Mouse (Mus musculus): ENCODE results near the gene Gpc3. TPM values are rescaled to one million over a fixed set of nuclear protein-coding genes. Genes with fewer than 3 reads are reported as not detected.
"Not testable (repeated sequence)": the region's sequence is repeated elsewhere in the genome, so short reads cannot be mapped to it uniquely, and the experiment has no call there.

Gene Gpc3
- polyA plus RNA-seq, 1 experiment = 1.0 TPM

GRCm38 (mm10) chrX:52369304-52369937 is 244.3 kb downstream of the Gpc3 start:
- H3K27ac ChIP-seq (ENCODE audit: control insufficient read depth, insufficient read depth, low read depth, low read length) = no peak overlapping the region
- H3K4me1 ChIP-seq (ENCODE audit: control insufficient read depth, insufficient read depth, low read length) = no peaks in the 10 kb centered on the region
- no peaks in the 10 kb centered on the region for H3K36me3 ChIP-seq (ENCODE audit: control insufficient read depth, insufficient read depth, low read length)
- no peak overlapping the region for H3K4me3 ChIP-seq (ENCODE audit: control insufficient read depth, low read depth, low read length)
- no peaks in the 10 kb centered on the region for H3K27me3 ChIP-seq (ENCODE audit: control insufficient read depth, insufficient read depth, low read length)
- TF ChIP-seq POLR2A (IDR thresholded peaks at IDR 0.05; ENCODE audit: control insufficient read depth, low read depth, low read length) (no peak), CTCF (IDR thresholded peaks at IDR 0.05; ENCODE audit: control insufficient read depth, insufficient read depth, insufficient replicate concordance, low read depth, low read length) (no peak)

DNA sequence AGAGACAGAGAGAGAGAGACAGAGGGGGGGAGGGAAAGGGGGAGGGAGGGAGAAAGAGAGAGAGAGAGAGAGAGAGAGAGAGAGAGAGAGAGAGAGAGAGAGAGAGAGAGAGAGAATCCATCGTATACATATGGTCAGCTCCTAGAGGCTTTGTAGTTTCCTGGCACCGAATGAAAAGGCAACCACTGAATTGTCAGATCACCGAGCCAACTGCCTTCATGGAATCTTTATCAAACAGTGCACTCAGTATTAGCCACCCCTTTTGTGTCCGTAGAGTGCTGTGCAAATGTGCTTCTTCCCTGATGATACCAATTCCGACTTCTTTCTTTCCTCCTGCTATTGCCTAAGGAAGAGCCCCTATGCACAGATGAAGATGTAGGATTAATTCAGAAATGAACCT is 246.9 kb downstream of the Gpc3 start:
- H3K27ac ChIP-seq (ENCODE audit: control insufficient read depth, insufficient read depth, low read depth, low read length) = no peak overlapping the region
- no peak for TF ChIP-seq CTCF (IDR thresholded peaks at IDR 0.05; ENCODE audit: control insufficient read depth, insufficient read depth, insufficient replicate concordance, low read depth, low read length)
- no peak for TF ChIP-seq POLR2A (IDR thresholded peaks at IDR 0.05; ENCODE audit: control insufficient read depth, low read depth, low read length)
- H3K4me1 ChIP-seq (ENCODE audit: control insufficient read depth, insufficient read depth, low read length) = no peaks in the 10 kb centered on the region
- H3K36me3 ChIP-seq (ENCODE audit: control insufficient read depth, insufficient read depth, low read length) = no peaks in the 10 kb centered on the region
- no peak overlapping the region for H3K4me3 ChIP-seq (ENCODE audit: control insufficient read depth, low read depth, low read length)
- no peaks in the 10 kb centered on the region for H3K27me3 ChIP-seq (ENCODE audit: control insufficient read depth, insufficient read depth, low read length)

GRCm38 (mm10) chrX:52365790-52366189 is 248.0 kb downstream of the Gpc3 start:
- no peaks in the 10 kb centered on the region for H3K36me3 ChIP-seq (ENCODE audit: control insufficient read depth, insufficient read depth, low read length)
- H3K27ac ChIP-seq (ENCODE audit: control insufficient read depth, insufficient read depth, low read depth, low read length) = no peak overlapping the region
- H3K27me3 ChIP-seq (ENCODE audit: control insufficient read depth, insufficient read depth, low read length) = no peaks in the 10 kb centered on the region
- TF ChIP-seq POLR2A (IDR thresholded peaks at IDR 0.05; ENCODE audit: control insufficient read depth, low read depth, low read length) = no peak
- no peak for TF ChIP-seq CTCF (IDR thresholded peaks at IDR 0.05; ENCODE audit: control insufficient read depth, insufficient read depth, insufficient replicate concordance, low read depth, low read length)
- H3K4me1 ChIP-seq (ENCODE audit: control insufficient read depth, insufficient read depth, low read length) = no peaks in the 10 kb centered on the region
- H3K4me3 ChIP-seq (ENCODE audit: control insufficient read depth, low read depth, low read length) = no peak overlapping the region

DNA sequence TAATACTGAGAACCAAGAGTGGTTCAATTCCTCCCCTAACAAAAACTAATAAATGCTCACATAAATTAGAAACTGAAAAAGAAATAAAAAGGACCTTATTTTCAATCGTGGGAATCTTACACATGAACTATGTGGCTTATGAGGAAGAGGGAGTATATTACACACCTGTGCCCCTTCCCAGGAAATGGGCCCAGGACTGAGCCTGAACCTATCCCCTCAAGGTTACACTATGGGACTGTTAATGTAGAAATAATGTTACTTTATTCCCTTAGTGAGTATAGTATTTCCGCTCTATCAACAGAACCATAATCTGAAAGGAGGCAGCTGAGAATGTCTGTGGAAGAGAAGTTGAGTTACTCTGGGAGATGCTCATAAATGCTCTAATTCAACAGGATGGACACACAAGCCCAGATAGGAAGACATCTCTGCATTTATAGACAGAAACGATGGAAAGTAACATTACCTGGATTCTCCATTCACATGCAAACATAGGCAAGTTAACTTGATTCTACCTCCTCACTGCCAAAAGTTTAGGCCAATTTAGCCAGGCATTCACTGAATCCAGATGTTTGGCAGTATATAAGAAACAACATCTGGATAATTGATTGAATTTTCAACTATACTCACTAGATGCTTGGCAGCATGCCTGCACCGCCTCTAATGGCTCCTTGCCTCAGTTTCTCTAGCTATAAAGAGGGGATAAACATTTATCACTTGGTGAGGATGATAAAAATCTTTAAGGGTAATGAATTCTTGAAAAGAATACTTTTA is 251.3 kb downstream of the Gpc3 start:
- TF ChIP-seq POLR2A (IDR thresholded peaks at IDR 0.05; ENCODE audit: control insufficient read depth, low read depth, low read length) (no peak), CTCF (IDR thresholded peaks at IDR 0.05; ENCODE audit: control insufficient read depth, insufficient read depth, insufficient replicate concordance, low read depth, low read length) (no peak)
- H3K4me3 ChIP-seq (ENCODE audit: control insufficient read depth, low read depth, low read length) = no peak overlapping the region
- no peaks in the 10 kb centered on the region for H3K27me3 ChIP-seq (ENCODE audit: control insufficient read depth, insufficient read depth, low read length)
- no peak overlapping the region for H3K27ac ChIP-seq (ENCODE audit: control insufficient read depth, insufficient read depth, low read depth, low read length)
- no peaks in the 10 kb centered on the region for H3K36me3 ChIP-seq (ENCODE audit: control insufficient read depth, insufficient read depth, low read length)
- H3K4me1 ChIP-seq (ENCODE audit: control insufficient read depth, insufficient read depth, low read length) = no peaks in the 10 kb centered on the region

DNA sequence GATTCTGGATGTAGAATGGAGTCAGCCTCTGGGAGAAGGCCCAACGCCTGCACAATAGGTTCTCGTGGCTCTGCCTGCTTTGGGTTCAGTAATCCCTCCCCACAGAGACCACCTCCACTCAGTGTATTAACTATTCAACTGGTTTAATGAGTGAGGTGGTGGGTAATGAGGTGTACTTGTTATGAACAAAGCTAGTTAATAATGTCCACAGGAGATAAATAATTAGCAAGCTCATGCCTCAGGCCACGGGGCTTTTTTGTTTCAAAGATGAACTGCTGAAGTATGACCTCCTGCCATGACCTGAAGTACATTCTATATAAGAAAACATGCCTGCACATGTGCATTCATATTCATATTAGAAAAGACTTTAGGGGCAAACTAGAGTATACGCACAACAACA is 260.8 kb downstream of the Gpc3 start:
- Histone ChIP-seq H3K4me1 (ENCODE audit: control insufficient read depth, insufficient read depth, low read length) (no peaks in the 10 kb centered on the region), H3K4me3 (ENCODE audit: control insufficient read depth, low read depth, low read length) (no peak overlapping the region), H3K27me3 (ENCODE audit: control insufficient read depth, insufficient read depth, low read length) (no peaks in the 10 kb centered on the region), H3K36me3 (ENCODE audit: control insufficient read depth, insufficient read depth, low read length) (no peaks in the 10 kb centered on the region), H3K27ac (ENCODE audit: control insufficient read depth, insufficient read depth, low read depth, low read length) (no peak overlapping the region)
- no peak for TF ChIP-seq POLR2A (IDR thresholded peaks at IDR 0.05; ENCODE audit: control insufficient read depth, low read depth, low read length)
- no peak for TF ChIP-seq CTCF (IDR thresholded peaks at IDR 0.05; ENCODE audit: control insufficient read depth, insufficient read depth, insufficient replicate concordance, low read depth, low read length)

- H3K27ac ChIP-seq (ENCODE audit: control insufficient read depth, insufficient read depth, low read depth, low read length); H3K36me3 ChIP-seq (ENCODE audit: control insufficient read depth, insufficient read depth, low read length); H3K27me3 ChIP-seq (ENCODE audit: control insufficient read depth, insufficient read depth, low read length); H3K4me3 ChIP-seq (ENCODE audit: control insufficient read depth, low read depth, low read length); H3K4me1 ChIP-seq (ENCODE audit: control insufficient read depth, insufficient read depth, low read length): not testable (repeated sequence)
Measured at GRCm38 (mm10) chrX:52350631-52351030, 263.1 kb downstream of the Gpc3 start.

- Histone ChIP-seq H3K4me3 (ENCODE audit: control insufficient read depth, low read depth, low read length) (no peak overlapping the region), H3K27me3 (ENCODE audit: control insufficient read depth, insufficient read depth, low read length) (no peaks in the 10 kb centered on the region), H3K4me1 (ENCODE audit: control insufficient read depth, insufficient read depth, low read length) (no peaks in the 10 kb centered on the region), H3K27ac (ENCODE audit: control insufficient read depth, insufficient read depth, low read depth, low read length) (no peak overlapping the region), H3K36me3 (ENCODE audit: control insufficient read depth, insufficient read depth, low read length) (no peaks in the 10 kb centered on the region)
- no peak for TF ChIP-seq CTCF (IDR thresholded peaks at IDR 0.05; ENCODE audit: control insufficient read depth, insufficient read depth, insufficient replicate concordance, low read depth, low read length)
- TF ChIP-seq POLR2A (IDR thresholded peaks at IDR 0.05; ENCODE audit: control insufficient read depth, low read depth, low read length) = no peak
Measured at GRCm38 (mm10) chrX:52348773-52349172, 265.0 kb downstream of the Gpc3 start.

All from testis, adult 2 months (tissue).